Mouse (Mus musculus) mesoderm, embryonic 11.5 days (tissue): ENCODE results near the gene P2rx3.
A peak's percentile ranks its signal among the peaks of the same experiment; 100 is the strongest.

Source experiments
- DNase-seq: peaks from one replicate; pipeline ENCODE4 v3.0.0-alpha.2; 2012; ENCODE audit warnings: low read depth, low spot score

The P2rx3 gene

DNA sequence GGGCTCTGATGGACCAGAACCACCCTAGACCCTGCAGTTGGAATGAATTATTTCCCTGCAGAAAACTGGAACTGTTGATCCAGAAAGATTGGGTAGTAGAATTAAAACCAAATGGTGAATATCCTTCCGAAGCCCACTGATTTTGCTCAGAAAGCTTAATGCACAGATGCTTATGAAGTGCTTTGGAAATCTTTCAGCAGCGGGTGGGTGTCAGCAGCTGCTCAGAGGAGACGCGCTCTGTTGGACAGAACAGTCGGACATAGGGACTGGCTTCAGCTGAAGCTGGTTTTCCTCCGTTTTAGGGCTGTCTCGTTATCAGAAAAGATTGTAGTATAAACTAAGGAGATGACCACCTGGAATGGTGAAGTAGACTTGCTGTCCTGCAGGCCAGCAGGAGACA is 6.4 kb upstream of the P2rx3 start:
- no peak for DNase-seq

- DNase-seq: no peak
These were observed 1.1 kb upstream of the P2rx3 start for GRCm38 (mm10) chr2:85038336-85038735.

DNA sequence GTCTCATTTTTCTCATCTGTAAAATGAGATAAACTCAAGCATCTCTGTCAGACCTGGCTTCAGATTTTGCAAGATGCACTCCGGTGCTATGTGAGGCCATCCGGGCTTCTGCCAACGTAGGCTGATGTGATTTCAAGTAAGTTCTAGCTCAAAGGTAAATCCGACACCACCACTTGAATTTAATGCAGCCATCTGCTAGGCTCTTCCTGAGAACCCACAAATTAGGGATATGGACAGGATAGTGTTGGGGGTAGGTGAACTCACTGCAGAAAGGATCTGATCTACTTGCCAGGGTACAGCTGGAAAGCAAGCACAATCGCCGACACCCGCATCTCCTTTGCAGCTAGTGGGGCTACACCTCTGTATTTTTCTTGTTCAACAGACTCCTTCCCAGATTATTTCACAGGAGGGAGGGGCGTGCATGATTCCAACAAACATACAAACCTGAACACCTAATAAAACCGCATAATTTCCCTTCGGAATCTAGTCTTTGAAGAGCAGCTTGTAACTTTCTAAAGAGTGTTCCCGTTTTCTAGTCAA is 685 bp downstream of the P2rx3 start:
- DNase-seq: no peak

GRCm38 (mm10) chr2:85034169-85034568 is 3.1 kb downstream of the P2rx3 start:
- no peak for DNase-seq

- DNase-seq: no peak
These were observed 4.1 kb downstream of the P2rx3 start for GRCm38 (mm10) chr2:85033121-85033520.

DNA sequence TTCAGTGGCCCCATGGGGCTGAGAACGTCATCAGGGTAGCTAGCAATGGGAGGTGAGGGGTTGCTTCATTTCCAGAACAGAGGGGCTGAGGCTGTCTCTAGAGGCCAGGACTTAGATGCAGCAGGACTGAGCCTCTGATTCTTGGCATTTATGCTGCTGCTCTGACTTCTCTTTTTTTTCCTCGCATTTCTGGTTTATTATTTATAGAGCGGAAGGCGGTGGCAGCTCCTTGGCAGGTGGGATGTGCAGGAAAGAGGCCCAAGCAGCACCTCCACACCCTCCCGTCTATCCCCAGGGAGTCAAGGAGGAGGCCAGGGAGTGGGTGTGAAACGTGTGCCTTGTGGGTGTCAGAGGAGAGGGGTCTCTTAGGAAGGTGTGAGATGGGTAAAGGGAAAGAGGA is 6.3 kb downstream of the P2rx3 start:
- DNase-seq: no peak

DNA sequence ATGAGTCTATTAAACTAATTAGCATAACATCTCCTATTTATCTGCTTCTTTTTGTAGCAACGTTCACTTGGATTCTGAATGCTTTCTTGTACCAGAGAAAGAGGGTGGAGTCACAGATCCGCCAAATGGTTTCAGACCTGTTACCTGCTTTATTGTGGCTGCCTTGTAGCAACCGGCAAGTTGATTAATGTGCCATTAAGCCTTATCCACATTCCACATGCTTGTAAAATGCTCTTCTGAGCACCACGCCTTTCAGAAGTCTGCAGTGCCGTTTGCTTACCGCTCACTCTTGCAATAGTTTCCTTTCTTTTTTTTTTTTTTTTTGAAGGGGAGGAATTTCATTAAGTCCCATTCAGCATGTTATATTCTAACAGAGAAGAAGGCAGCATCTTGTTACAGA is 7.4 kb downstream of the P2rx3 start:
- DNase-seq: no peak

DNA sequence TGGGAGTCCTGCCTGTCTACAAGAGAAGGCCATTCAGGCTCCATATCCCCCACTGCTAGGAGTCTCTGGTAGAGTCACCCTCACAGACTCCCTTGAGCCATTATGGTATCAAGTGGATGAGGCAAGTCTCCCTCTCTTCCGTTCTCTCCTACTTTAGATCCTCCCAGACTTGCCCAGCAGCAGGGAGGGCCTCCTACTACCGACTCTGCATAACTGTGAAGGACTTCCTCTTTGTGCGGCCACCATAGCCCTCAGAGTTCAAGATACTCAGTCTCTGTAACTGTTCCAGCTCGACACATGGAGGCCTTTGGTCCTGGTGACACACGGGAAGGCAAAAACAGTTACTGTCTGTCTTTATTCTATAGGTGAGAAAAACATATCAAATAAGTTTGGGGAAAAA is 10.0 kb downstream of the P2rx3 start:
- DNase-seq: no peak

GRCm38 (mm10) chr2:85026178-85026577 is 11.1 kb downstream of the P2rx3 start:
- DNase-seq: no peak

DNA sequence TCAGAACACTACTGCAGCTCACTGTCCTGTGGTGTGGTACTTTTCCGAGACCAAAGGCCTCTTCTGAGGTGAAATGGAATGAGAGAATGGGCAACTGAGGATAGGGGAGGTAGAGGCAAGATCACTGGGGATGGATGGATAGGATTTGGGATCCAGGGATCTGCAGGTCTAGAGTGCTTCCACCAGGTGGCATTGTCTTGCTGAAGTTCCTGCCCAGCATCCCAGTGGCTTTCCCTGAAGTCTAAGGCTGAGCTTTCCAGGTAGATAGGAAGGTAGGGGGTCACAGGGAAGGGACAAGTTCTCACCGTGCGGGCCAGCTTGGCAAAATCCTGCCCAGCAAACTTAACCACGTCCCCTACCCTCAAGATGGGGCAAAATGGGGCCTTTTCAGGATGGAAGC is 15.2 kb downstream of the P2rx3 start:
- DNase-seq: peak; percentile 23

GRCm38 (mm10) chr2:85014588-85014982 is 22.7 kb downstream of the P2rx3 start:
- DNase-seq: no peak

DNA sequence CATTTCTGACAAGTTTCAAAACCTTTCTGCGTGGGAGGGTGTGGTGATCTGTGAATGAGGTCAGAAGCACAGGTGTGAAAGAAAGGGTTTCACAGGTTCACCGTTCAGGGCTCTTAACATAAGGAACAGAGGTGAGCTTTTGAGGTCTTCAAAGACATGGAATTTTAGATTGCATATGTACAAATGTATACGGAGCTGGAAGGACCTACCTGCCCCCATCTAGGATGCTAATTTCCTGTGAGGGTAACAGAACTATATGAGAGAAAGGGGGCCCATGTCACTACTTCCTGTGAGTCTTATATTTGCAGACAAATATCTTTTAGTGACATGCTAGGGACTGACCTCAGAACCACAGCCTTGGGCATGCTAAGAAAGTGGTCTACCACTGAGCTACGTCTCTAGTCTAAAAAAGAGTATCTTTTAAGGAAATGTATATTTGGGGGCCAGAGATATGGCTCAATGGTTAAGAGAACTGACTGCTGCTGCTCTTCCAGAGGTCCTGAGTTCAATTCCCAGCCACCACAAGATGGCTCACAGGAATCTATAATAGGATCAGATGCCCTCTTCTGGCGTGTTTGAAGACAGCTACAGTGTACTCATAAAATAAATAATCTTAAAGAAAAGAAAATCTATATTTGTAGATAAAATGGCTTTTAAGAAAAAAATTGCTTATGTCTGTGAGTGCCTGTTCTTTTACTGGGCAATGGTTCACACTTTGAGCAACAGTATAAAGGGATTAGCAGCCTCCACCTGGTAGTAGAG is 23.3 kb downstream of the P2rx3 start:
- DNase-seq: no peak

GRCm38 (mm10) chr2:85012679-85013078 is 24.6 kb downstream of the P2rx3 start:
- DNase-seq: no peak

DNA sequence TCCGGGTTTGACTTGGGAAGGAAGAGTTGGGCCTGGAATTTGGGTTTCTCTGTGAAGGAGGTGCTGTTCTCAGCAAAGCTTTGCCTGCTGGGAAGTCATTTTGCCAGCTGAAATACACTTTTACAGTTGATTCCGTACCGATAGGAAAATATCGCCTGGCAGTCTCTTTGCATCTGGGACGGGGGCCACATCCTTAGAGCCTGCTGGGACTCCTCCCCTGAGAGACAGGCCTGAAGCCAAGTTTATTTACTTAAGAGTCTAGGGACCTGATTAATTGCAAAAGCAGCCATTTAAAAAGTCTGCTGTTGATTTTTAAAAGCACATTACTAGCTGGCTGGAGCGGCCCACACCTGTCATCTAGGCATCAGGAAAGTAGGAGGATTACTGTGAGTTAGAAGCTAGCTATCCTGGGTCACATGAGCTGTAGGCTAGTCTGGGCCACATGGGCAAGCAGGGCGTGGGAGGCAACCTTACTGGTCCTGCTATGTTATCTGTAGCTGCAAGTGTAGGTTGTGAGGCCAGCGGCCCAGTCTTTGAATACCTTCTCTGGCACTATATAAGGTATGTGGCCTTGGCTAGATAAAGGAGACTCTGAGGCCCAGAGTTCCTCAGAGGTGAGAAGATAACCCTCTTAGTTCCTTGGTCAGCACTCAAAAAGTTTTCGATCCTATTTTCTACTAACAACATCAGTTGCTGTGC is 25.2 kb downstream of the P2rx3 start:
- peak; percentile 28 for DNase-seq

GRCm38 (mm10) chr2:85009212-85009611 is 28.1 kb downstream of the P2rx3 start:
- no peak for DNase-seq

DNA sequence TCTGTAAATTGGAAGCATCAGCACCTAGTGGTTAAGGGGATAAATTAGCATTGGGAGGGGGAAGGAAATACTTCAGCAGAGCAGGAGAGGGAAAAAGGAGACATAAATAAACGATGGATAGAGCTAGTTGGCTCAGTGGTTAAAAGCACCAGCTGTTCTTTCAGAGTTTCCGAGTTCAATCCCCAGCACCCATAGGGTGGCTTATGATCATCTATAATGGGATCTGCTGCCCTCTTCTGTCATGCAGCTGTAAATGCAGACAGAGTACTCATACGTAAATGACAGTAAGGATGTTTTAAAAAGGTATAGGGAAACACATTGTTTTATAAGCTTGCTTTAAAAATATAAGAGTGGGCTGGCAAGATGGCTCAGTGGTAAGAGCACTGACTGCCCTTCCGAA is 29.5 kb downstream of the P2rx3 start:
- DNase-seq: peak; percentile 24

GRCm38 (mm10) chr2:85006600-85006999 is 30.7 kb downstream of the P2rx3 start:
- no peak for DNase-seq

GRCm38 (mm10) chr2:85004341-85004740 is 32.9 kb downstream of the P2rx3 start:
- no peak for DNase-seq

DNA sequence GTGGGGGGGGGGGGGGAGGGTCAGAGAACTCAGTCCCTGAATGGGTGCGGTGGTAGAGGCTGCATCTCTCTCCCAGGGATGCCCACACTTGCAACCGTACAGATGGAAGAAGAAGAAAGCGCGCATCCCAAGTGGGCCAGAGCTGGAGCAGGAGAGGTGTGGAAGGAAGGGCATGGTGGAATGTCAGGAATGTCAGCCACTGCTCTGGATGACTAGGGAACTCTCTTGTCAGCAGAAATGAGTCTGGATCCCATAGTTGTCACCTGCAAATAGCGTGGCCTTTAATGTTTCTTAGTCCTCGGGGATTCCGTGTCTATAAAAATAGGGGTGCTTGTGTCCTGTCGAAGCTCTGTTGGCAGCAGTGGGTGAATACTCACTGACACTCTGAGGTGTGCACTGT is 34.7 kb downstream of the P2rx3 start:
- DNase-seq: peak; percentile 23

- no peak for DNase-seq
These were observed 35.8 kb downstream of the P2rx3 start for GRCm38 (mm10) chr2:85001497-85001896.

DNA sequence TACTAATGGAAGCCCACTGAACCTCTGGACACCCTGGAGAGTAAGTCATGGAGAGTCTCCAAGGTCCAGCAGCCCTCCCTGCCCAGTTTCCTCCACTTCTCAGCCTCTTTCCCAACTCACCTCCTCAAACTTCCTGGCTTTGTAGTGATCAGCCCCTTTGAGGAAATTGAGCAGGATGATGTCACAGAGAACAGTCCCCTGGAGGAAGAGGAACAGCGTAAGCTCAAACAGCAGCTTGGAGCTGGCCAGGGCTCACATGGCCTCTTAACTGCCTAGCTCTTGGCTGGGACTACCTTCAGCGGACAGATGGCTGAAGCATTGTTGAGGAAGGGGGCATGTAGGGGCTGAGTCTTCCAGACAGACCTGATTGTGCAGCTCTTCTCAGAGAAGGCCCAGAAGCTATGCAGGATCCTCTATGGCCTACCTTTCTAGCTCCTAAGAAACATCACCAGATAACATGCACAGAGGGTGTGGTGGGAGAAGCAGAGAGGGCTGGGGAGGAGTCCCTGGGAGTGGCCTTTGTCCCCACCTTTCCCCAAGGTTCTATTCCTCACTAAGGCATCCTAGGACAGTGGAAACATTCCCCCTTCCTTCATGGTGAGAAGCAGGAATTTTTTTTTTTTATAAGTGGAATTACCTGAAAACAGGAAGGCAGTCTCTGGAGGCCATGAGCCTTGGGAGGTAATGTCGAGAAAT is 37.6 kb downstream of the P2rx3 start:
- no peak for DNase-seq

GRCm38 (mm10) chr2:84996376-84996775 is 40.9 kb downstream of the P2rx3 start:
- DNase-seq: no peak
